Mouse (Mus musculus) kidney, adult 2 months (tissue): ENCODE measurements around the gene Shisa5. TPM values are rescaled to one million over a fixed set of nuclear protein-coding genes. Genes with fewer than 3 reads are reported as not detected.

Experiments used
- DNase-seq: peaks from one replicate; pipeline ENCODE4 v3.0.0; 2021
- H3K27ac ChIP-seq: fragments of 200-500 bp; 2 replicates; pipeline ENCODE4 v1.5.1; 2012; ENCODE audit warnings: low read depth, low read length, control low read depth, inconsistent platforms; ENCODE audit not compliant: insufficient read depth
- H3K27me3 ChIP-seq: fragments of 200-500 bp; replicated peaks from 2 replicates; pipeline ENCODE4 v1.6.1; 2012; ENCODE audit warnings: mild to moderate bottlenecking, moderate library complexity, low read length, inconsistent platforms; ENCODE audit not compliant: control insufficient read depth, insufficient read depth
- H3K36me3 ChIP-seq: fragments of 200-500 bp; 2 replicates; pipeline ENCODE4 v1.6.1; 2012; ENCODE audit warnings: mild to moderate bottlenecking, moderate library complexity, low read length, inconsistent platforms; ENCODE audit not compliant: control insufficient read depth, insufficient read depth
- H3K4me1 ChIP-seq: fragments of 200-500 bp; 2 replicates; pipeline ENCODE4 v1.6.1; 2011; ENCODE audit warnings: low read length; ENCODE audit not compliant: control insufficient read depth, insufficient read depth
- H3K4me3 ChIP-seq: fragments of 200-500 bp; 2 replicates; pipeline ENCODE4 v1.5.1; 2011; ENCODE audit warnings: mild to moderate bottlenecking, low read depth, low read length, control low read depth; ENCODE audit not compliant: insufficient read depth
- CTCF ChIP-seq: fragments of 200-500 bp; conservative IDR thresholded peaks from 2 replicates; pipeline ENCODE4 v1.5.1; 2011; ENCODE audit warnings: low read depth, mild to moderate bottlenecking, control low read depth, low read length, moderate library complexity, mixed read lengths; ENCODE audit not compliant: insufficient read depth, insufficient read length
- POLR2A ChIP-seq: fragments of 200-500 bp; IDR thresholded peaks from one replicate; pipeline ENCODE4 v1.6.1; 2011; ENCODE audit warnings: low read depth, low read length, control low read depth
- WGBS: fragments of 180-500 bp; shearing (Covaris S2); methylation state at CpG from one replicate; pipeline ENCODE4 v1.1.7; 2018; 5-methylcytosine and 5-hydroxymethylcytosine counted together
- polyA plus RNA-seq: library from polyadenylated mRNA; depleted of rRNA; stranded (reverse); fragments of >200 nt; gene quantifications from 2 replicates; pipeline ENCODE4 v1.2.3, GENCODE M21; 2012

The Shisa5 gene
- polyA plus RNA-seq, 1 experiment, result 688 TPM

GRCm38 (mm10) chr9:109049996-109050673 lies 11.8 kb downstream of the Shisa5 start:
- H3K36me3 ChIP-seq, result no peaks in the 10 kb centered on the region
- H3K4me3 ChIP-seq, result no peak overlapping the region
- no peak overlapping the region for H3K27ac ChIP-seq
- peak; percentile 36 for DNase-seq
- H3K27me3 ChIP-seq, result no peaks in the 10 kb centered on the region
- WGBS, result 71% methylated on average over 9 of the region's 9 CpGs
- TF ChIP-seq CTCF (no peak), POLR2A (no peak)
- 0 out of 2 replicates have a peak, but pooled peaks cover 3% of the 10 kb centered on the region for H3K4me1 ChIP-seq

GRCm38 (mm10) chr9:109050674-109050997 lies 12.3 kb downstream of the Shisa5 start:
- H3K27ac ChIP-seq, result no peak overlapping the region
- no peak for DNase-seq
- TF ChIP-seq POLR2A (no peak), CTCF (no peak)
- H3K27me3 ChIP-seq, result no peaks in the 10 kb centered on the region
- 0 out of 2 replicates have a peak, but pooled peaks cover 3% of the 10 kb centered on the region for H3K4me1 ChIP-seq
- no peaks in the 10 kb centered on the region for H3K36me3 ChIP-seq
- H3K4me3 ChIP-seq, result no peak overlapping the region
- 62% methylated on average over 3 of the region's 3 CpGs for WGBS

- no peak for DNase-seq
- 87% methylated on average over 13 of the region's 13 CpGs for WGBS
- H3K36me3 ChIP-seq, result no peaks in the 10 kb centered on the region
- H3K4me3 ChIP-seq, result no peak overlapping the region
- no peaks in the 10 kb centered on the region for H3K27me3 ChIP-seq
- 0 out of 2 replicates have a peak, but pooled peaks cover 3% of the 10 kb centered on the region for H3K4me1 ChIP-seq
- TF ChIP-seq CTCF, result no peak
- no peak for TF ChIP-seq POLR2A
- no peak overlapping the region for H3K27ac ChIP-seq
These were observed 12.7 kb downstream of the Shisa5 start for GRCm38 (mm10) chr9:109051011-109051501.

GRCm38 (mm10) chr9:109051651-109052489 lies 13.5 kb downstream of the Shisa5 start:
- Histone ChIP-seq H3K4me1 (0 out of 2 replicates have a peak, but pooled peaks cover 3% of the 10 kb centered on the region), H3K27me3 (no peaks in the 10 kb centered on the region), H3K4me3 (no peak overlapping the region), H3K36me3 (no peaks in the 10 kb centered on the region), H3K27ac (no peak overlapping the region)
- 91% methylated on average over 10 of the region's 10 CpGs for WGBS
- TF ChIP-seq CTCF (no peak), POLR2A (no peak)
- no peak for DNase-seq

GRCm38 (mm10) chr9:109052490-109053260 lies 14.3 kb downstream of the Shisa5 start:
- H3K4me3 ChIP-seq, result no peak overlapping the region
- no peak for DNase-seq
- no peak overlapping the region for H3K27ac ChIP-seq
- H3K36me3 ChIP-seq, result no peaks in the 10 kb centered on the region
- TF ChIP-seq CTCF (no peak), POLR2A (no peak)
- H3K27me3 ChIP-seq, result no peaks in the 10 kb centered on the region
- H3K4me1 ChIP-seq, result 0 out of 2 replicates have a peak, but pooled peaks cover 3% of the 10 kb centered on the region
- WGBS, result 87% methylated on average over 9 of the region's 9 CpGs

- no peak for TF ChIP-seq CTCF
- TF ChIP-seq POLR2A, result no peak
- H3K4me3 ChIP-seq, result no peak overlapping the region
- no peak for DNase-seq
These were observed 15.0 kb downstream of the Shisa5 start for GRCm38 (mm10) chr9:109053366-109053765.

More at GRCm38 (mm10) chr9:109053366-109053765, 15.0 kb downstream of the Shisa5 start:
- no peak overlapping the region for H3K27ac ChIP-seq
- no peaks in the 10 kb centered on the region for H3K27me3 ChIP-seq
- no peaks in the 10 kb centered on the region for H3K36me3 ChIP-seq
- 0 out of 2 replicates have a peak, but pooled peaks cover 3% of the 10 kb centered on the region for H3K4me1 ChIP-seq
- WGBS, result 78% methylated on average over 3 of the region's 3 CpGs
